Mouse (Mus musculus) lung, embryonic 14.5 days (tissue): ENCODE data around the gene Kif18b. TPM values are rescaled to one million over a fixed set of nuclear protein-coding genes. Genes with fewer than 3 reads are reported as not detected.

ENCODE experiments used
- ATAC-seq: fragments of 200-750 bp; cut with Nextera tagmentation; 2 replicates; pipeline ENCODE4 v1.8.0; 2017; ENCODE audit warnings: mild to moderate bottlenecking, moderate TSS enrichment, moderate library complexity; ENCODE audit not compliant: insufficient read depth
- DNase-seq: peaks from one replicate; pipeline ENCODE4 v3.0.0-alpha.2; 2015
- H3K27ac ChIP-seq: fragments of 300-500 bp; sonication (generic); 2 replicates; pipeline ENCODE4 v1.5.1; 2014; ENCODE audit warnings: low read depth, mild to moderate bottlenecking, moderate library complexity
- H3K27me3 ChIP-seq: fragments of 300-500 bp; sonication (generic); 2 replicates; pipeline ENCODE4 v1.6.1; 2014; ENCODE audit warnings: low read length, control low read depth; ENCODE audit not compliant: insufficient read depth
- H3K36me3 ChIP-seq: fragments of 300-500 bp; sonication (generic); 2 replicates; pipeline ENCODE4 v1.6.1; 2014; ENCODE audit warnings: control low read depth; ENCODE audit not compliant: insufficient read depth
- H3K4me1 ChIP-seq: fragments of 300-500 bp; sonication (generic); 2 replicates; pipeline ENCODE4 v1.6.1; 2014; ENCODE audit warnings: antibody characterized with exemption, control low read depth; ENCODE audit not compliant: insufficient read depth
- H3K4me2 ChIP-seq: fragments of 300-500 bp; sonication (generic); 2 replicates; pipeline ENCODE4 v1.6.1; 2014; ENCODE audit warnings: mild to moderate bottlenecking
- H3K4me3 ChIP-seq: fragments of 300-500 bp; sonication (generic); 2 replicates; pipeline ENCODE4 v1.5.1; 2014; ENCODE audit warnings: low read depth, low read length
- H3K9ac ChIP-seq: fragments of 300-500 bp; sonication (generic); 2 replicates; pipeline ENCODE4 v1.6.1; 2014
- H3K9me3 ChIP-seq: fragments of 300-500 bp; sonication (generic); 2 replicates; pipeline ENCODE4 v1.6.1; 2016; ENCODE audit warnings: low read depth, low read length, control low read depth
- CTCF ChIP-seq: IDR thresholded peaks from 2 replicates; pipeline ENCODE4 v1.5.1; 2016; ENCODE audit warnings: antibody characterized with exemption, low read depth
- WGBS: fragments of 180-500 bp; shearing (Covaris S2); extraction: QIAGEN DNeasy Blood & Tissue Kit; methylation state at CpG from one replicate; pipeline ENCODE4 v1.1.7; 2014; 5-methylcytosine and 5-hydroxymethylcytosine counted together
- polyA plus RNA-seq: library from polyadenylated mRNA; unstranded; fragments of >200 nt; fragmentation: Nextera tagmentation; extraction: Ambion mirVana; gene quantifications from 2 replicates; pipeline ENCODE4 v1.2.1, GENCODE M21; 2014

Gene Kif18b
- polyA plus RNA-seq, 1 experiment from 2014 or later, result 13.3 TPM

GRCm38 (mm10) chr11:102962861-102963245 is 37.9 kb upstream of the Kif18b start:
- Histone ChIP-seq H3K27me3 (no peaks in the 10 kb centered on the region; the same call in 1 of the 2 replicates), H3K9me3 (no peaks in the 10 kb centered on the region), H3K4me1 (peaks cover 10% of the 10 kb centered on the region), H3K9ac (no peak overlapping the region; the same call in 1 of the 2 replicates), H3K27ac (no peak overlapping the region; the same call in 1 of the 2 replicates), H3K36me3 (no peaks in the 10 kb centered on the region), H3K4me2 (peak overlapping the region; percentile 16; the same call in 1 of the 2 replicates), H3K4me3 (no peak overlapping the region)
- ATAC-seq (no peak), DNase-seq (no peak)
- 49% methylated on average over 7 of the region's 7 CpGs for WGBS
- TF ChIP-seq CTCF, result no peak

DNA sequence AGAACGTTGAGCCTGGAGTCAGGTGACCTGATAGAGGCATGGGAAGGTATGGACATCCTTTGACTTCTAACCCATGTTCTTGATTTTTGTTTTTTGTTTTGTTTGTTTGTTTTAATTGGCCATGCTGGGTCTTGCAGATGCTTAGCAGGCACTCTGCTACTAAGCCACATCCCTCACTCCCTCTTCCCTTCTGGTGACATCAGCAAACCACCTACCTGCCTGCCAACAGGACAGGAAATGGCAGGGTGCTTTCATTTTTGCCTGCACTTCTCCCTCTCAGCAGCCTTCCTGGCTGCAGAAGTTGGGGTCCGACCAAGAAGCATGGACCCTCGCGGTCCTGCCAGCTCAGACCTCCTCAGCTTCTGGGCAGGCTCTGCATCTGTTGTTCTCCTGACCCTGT is 36.2 kb upstream of the Kif18b start:
- 89% methylated on average over 4 of the region's 4 CpGs for WGBS
- H3K9me3 ChIP-seq, result no peaks in the 10 kb centered on the region
- no peaks in the 10 kb centered on the region; the same call in 1 of the 2 replicates for H3K27me3 ChIP-seq
- H3K4me1 ChIP-seq, result peaks cover 10% of the 10 kb centered on the region
- no peak for ATAC-seq
- H3K9ac ChIP-seq, result no peak overlapping the region
- H3K27ac ChIP-seq, result no peak overlapping the region
- no peak for TF ChIP-seq CTCF
- H3K4me2 ChIP-seq, result no peak overlapping the region
- H3K4me3 ChIP-seq, result no peak overlapping the region
- DNase-seq, result no peak
- H3K36me3 ChIP-seq, result no peaks in the 10 kb centered on the region

DNA sequence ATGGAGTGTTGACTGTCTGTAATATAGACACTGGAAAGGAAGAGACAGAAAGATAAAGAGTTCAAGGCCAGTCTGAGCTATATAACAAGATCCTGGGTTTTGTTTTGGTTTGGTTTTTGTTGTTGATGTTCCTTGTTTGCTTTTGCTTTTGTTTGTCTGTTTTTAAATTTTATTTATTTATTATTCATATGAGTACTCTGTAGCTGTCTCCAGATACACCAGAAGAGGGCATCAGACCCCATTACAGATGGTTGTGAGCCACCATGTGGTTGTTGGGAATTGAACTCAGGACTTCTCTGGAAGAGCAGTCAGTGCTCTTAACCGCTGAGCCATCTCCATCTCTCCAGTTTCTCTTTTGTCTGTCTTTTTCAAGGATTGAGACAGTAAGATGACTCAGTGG is 33.9 kb upstream of the Kif18b start:
- H3K4me3 ChIP-seq, result no peak overlapping the region
- no peaks in the 10 kb centered on the region; the same call in 1 of the 2 replicates for H3K27me3 ChIP-seq
- no peak overlapping the region for H3K27ac ChIP-seq
- peaks cover 8% of the 10 kb centered on the region for H3K4me1 ChIP-seq
- H3K4me2 ChIP-seq, result no peak overlapping the region
- H3K9me3 ChIP-seq, result no peaks in the 10 kb centered on the region
- no peak overlapping the region for H3K9ac ChIP-seq
- DNase-seq (no peak), ATAC-seq (no peak)
- TF ChIP-seq CTCF, result peak; percentile 26; the same call in 1 of the 2 replicates
- no peaks in the 10 kb centered on the region for H3K36me3 ChIP-seq
- WGBS, result 83% methylated on average over 1 of the region's 1 CpGs

DNA sequence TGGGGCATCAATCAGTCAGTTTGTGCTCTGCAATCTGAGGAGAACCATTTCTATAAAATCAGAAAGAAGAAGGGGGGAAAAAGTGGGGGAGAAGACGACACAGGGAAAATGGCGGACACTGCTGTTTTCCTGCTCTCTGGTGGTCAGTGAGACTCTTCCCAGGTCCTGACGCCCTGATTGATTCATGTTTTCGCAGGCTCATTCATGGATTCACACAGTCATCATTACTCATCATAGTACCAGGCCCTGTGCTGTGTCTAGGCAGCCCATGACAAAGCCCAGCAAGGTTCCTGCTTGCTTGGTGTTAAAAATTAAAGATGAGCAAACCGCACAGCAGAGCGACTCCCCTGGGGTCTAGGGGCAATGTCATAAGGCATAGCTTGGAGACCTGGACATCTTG is 33.5 kb upstream of the Kif18b start:
- Histone ChIP-seq H3K9ac (no peak overlapping the region), H3K4me3 (no peak overlapping the region), H3K36me3 (no peaks in the 10 kb centered on the region), H3K27ac (no peak overlapping the region), H3K4me1 (peaks cover 4% of the 10 kb centered on the region; the same call in 1 of the 2 replicates), H3K9me3 (no peaks in the 10 kb centered on the region), H3K27me3 (peaks cover 1% of the 10 kb centered on the region; the same call in 1 of the 2 replicates), H3K4me2 (no peak overlapping the region)
- ATAC-seq (no peak), DNase-seq (no peak)
- WGBS, result 90% methylated on average over 6 of the region's 6 CpGs
- no peak for TF ChIP-seq CTCF

GRCm38 (mm10) chr11:102957692-102958091 is 32.8 kb upstream of the Kif18b start:
- no peak for TF ChIP-seq CTCF
- no peaks in the 10 kb centered on the region for H3K4me1 ChIP-seq
- WGBS, result 63% methylated on average over 8 of the region's 8 CpGs
- H3K27ac ChIP-seq, result peak overlapping the region; percentile 39; the same call in 1 of the 2 replicates
- H3K27me3 ChIP-seq, result 0 out of 2 replicates have a peak, but pooled peaks cover 7% of the 10 kb centered on the region
- no peaks in the 10 kb centered on the region for H3K9me3 ChIP-seq
- ATAC-seq (peak; percentile 4; the same call in 1 of the 2 replicates), DNase-seq (no peak)
- H3K4me2 ChIP-seq, result no peak overlapping the region
- no peak overlapping the region for H3K4me3 ChIP-seq
- no peaks in the 10 kb centered on the region for H3K36me3 ChIP-seq
- no peak overlapping the region for H3K9ac ChIP-seq

GRCm38 (mm10) chr11:102956962-102957614 is 32.2 kb upstream of the Kif18b start:
- WGBS, result 14% methylated on average over 16 of the region's 16 CpGs
- Histone ChIP-seq H3K4me2 (no peak overlapping the region), H3K9me3 (no peaks in the 10 kb centered on the region), H3K27ac (peak overlapping the region; percentile 39; the same call in 1 of the 2 replicates), H3K36me3 (no peaks in the 10 kb centered on the region), H3K27me3 (0 out of 2 replicates have a peak, but pooled peaks cover 7% of the 10 kb centered on the region), H3K4me1 (no peaks in the 10 kb centered on the region), H3K4me3 (no peak overlapping the region), H3K9ac (no peak overlapping the region)
- no peak for TF ChIP-seq CTCF
- ATAC-seq (peak; percentile 93), DNase-seq (peak; percentile 88)

DNA sequence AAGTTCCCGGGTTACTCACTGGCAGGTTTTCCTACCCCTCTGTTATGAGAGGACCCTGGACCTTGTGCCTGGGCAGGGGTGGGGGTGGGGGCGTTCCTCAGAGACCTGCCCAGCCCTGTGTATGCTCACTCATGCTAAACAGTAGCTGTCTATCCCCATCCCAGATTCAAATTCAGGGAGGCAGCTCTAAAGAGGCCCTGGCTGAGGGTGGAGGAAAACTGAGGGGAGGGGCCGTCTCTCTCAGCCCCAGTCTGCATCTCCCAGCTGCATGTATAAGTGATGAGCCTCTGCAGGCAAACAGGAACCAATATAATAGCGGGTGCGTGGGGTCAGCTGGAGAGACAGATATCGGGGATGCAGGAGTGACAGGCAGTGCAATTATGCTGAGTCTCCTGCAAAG is 28.0 kb upstream of the Kif18b start:
- 30% methylated on average over 6 of the region's 6 CpGs for WGBS
- no peak overlapping the region for H3K9ac ChIP-seq
- no peaks in the 10 kb centered on the region for H3K9me3 ChIP-seq
- H3K36me3 ChIP-seq, result no peaks in the 10 kb centered on the region
- no peak overlapping the region for H3K27ac ChIP-seq
- ATAC-seq, result no peak
- H3K4me1 ChIP-seq, result no peaks in the 10 kb centered on the region
- no peak overlapping the region for H3K4me3 ChIP-seq
- no peak for TF ChIP-seq CTCF
- no peak overlapping the region for H3K4me2 ChIP-seq
- no peak for DNase-seq
- H3K27me3 ChIP-seq, result peaks cover 45% of the 10 kb centered on the region
